Mouse (Mus musculus) stomach, postnatal 0 days (tissue): ENCODE results near the gene Cadm2.

ENCODE experiments used
- CTCF ChIP-seq: IDR thresholded peaks from 2 replicates; pipeline ENCODE4 v1.5.1; 2016; ENCODE audit warnings: antibody characterized with exemption, low read depth, mild to moderate bottlenecking, moderate library complexity
- EP300 ChIP-seq: optimal IDR thresholded peaks from 2 replicates; pipeline ENCODE3; 2016; ENCODE audit warnings: antibody characterized with exemption

- TF ChIP-seq CTCF (no peak), EP300 (no peak)
Observed at GRCm38 (mm10) chr16:67175386-67175785, 445.3 kb downstream of the Cadm2 start.
